Mouse (Mus musculus) spleen, adult 2 months (tissue): ENCODE measurements around the gene Best3. TPM values are rescaled to one million over a fixed set of nuclear protein-coding genes. Genes with fewer than 3 reads are reported as not detected.

ENCODE experiments used
- DNase-seq, 2 experiments: peaks; one replicate each; pipeline versions ENCODE4 v3.0.0 to v3.0.0-alpha.2; 2012 to 2021; ENCODE audit warnings: low spot score in 2 of 2, low read depth in 1 of 2
- H3K27ac ChIP-seq: fragments of 200-500 bp; 2 replicates; pipeline ENCODE4 v1.5.1; 2012; ENCODE audit warnings: low read length, inconsistent platforms; ENCODE audit not compliant: insufficient read depth
- H3K27me3 ChIP-seq: fragments of 200-500 bp; 2 replicates; pipeline ENCODE4 v1.6.1; 2012; ENCODE audit warnings: mild to moderate bottlenecking, moderate library complexity, low read length, inconsistent platforms; ENCODE audit not compliant: control insufficient read depth, insufficient read depth
- H3K36me3 ChIP-seq: fragments of 200-500 bp; 2 replicates; pipeline ENCODE4 v1.6.1; 2012; ENCODE audit warnings: mild to moderate bottlenecking, low read length, inconsistent platforms; ENCODE audit not compliant: control insufficient read depth, insufficient read depth
- H3K4me1 ChIP-seq: fragments of 200-500 bp; 2 replicates; pipeline ENCODE4 v1.6.1; 2011; ENCODE audit warnings: inconsistent platforms; ENCODE audit not compliant: control insufficient read depth, insufficient read depth, insufficient read length
- H3K4me3 ChIP-seq: fragments of 200-500 bp; 2 replicates; pipeline ENCODE4 v1.5.1; 2011; ENCODE audit warnings: mild to moderate bottlenecking, inconsistent platforms; ENCODE audit not compliant: insufficient read depth, insufficient read length; ENCODE audit errors: extremely low read depth
- CTCF ChIP-seq: fragments of 200-500 bp; IDR thresholded peaks from 2 replicates; pipeline ENCODE4 v1.5.1; 2011; ENCODE audit warnings: mild to moderate bottlenecking, inconsistent platforms; ENCODE audit not compliant: insufficient read depth, insufficient read length, insufficient replicate concordance; ENCODE audit errors: extremely low read depth
- POLR2A ChIP-seq: fragments of 200-500 bp; IDR thresholded peaks from 2 replicates; pipeline ENCODE4 v1.6.1; 2011; ENCODE audit warnings: low read depth, low read length, inconsistent platforms
- WGBS: fragments of 180-500 bp; shearing (Covaris S2); methylation state at CpG from one replicate; pipeline ENCODE4 v1.1.7; 2018; 5-methylcytosine and 5-hydroxymethylcytosine counted together
- polyA plus RNA-seq: library from polyadenylated mRNA; depleted of rRNA; stranded (reverse); fragments of >200 nt; gene quantifications from 2 replicates; pipeline ENCODE4 v1.2.3, GENCODE M21; 2012; rRNA removed

Best3 gene
- polyA plus RNA-seq, result 0.07 and 0.09 TPM in 2 replicates

- H3K4me1 ChIP-seq, result no peaks in the 10 kb centered on the region
- no peak within 1 kb of the TSS for H3K4me3 ChIP-seq
- 80% methylated on average over 21 of the region's 21 CpGs for WGBS
Measured at GRCm38 (mm10) chr10:116986264-116987082, at the start of gene Best3. TSS of gene Best3 (plus strand) at chr10:116986314.

GRCm38 (mm10) chr10:116943025-116943424 is 43.1 kb upstream of the Best3 start:
- TF ChIP-seq CTCF, result peak; percentile 21; the same call in 1 of the 2 replicates
- TF ChIP-seq POLR2A, result no peak
- no peak overlapping the region for H3K27ac ChIP-seq
- H3K4me3 ChIP-seq, result no peak overlapping the region
- 93% methylated on average over 6 of the region's 6 CpGs for WGBS
- no peak for DNase-seq
- no peaks in the 10 kb centered on the region; the same call in 1 of the 2 replicates for H3K4me1 ChIP-seq
- H3K27me3 ChIP-seq, result no peaks in the 10 kb centered on the region
- H3K36me3 ChIP-seq, result peaks cover 10% of the 10 kb centered on the region

More at GRCm38 (mm10) chr10:116986264-116987082, at the start of gene Best3:
- TF ChIP-seq POLR2A (no peak), CTCF (no peak)
- H3K27me3 ChIP-seq, result no peaks in the 10 kb centered on the region
- H3K27ac ChIP-seq, result no peak within 1 kb of the TSS
- DNase-seq, result no peak
- H3K36me3 ChIP-seq, result no peaks in the 10 kb centered on the region

DNA sequence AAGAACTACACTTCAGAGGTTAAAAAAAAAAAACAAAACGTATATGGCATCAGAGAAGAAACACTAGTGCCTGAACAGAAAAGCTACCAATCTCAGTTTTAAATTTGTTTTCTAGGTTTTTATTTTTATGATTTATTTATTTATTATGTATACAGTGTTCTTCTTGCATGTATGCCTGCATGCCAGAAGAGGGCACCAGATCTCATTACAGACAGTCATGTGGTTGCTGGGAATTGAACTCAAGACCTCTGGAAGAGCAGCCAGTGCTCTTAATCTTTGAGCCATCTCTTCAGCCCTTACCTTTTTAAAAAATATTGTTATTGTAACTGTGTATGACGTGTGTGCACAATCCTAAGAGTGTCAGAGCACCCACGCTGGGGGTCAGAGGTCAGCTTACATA is 42.0 kb upstream of the Best3 start:
- Histone ChIP-seq H3K27ac (no peak overlapping the region), H3K4me3 (no peak overlapping the region), H3K27me3 (no peaks in the 10 kb centered on the region), H3K36me3 (peaks cover 3% of the 10 kb centered on the region), H3K4me1 (no peaks in the 10 kb centered on the region; the same call in 1 of the 2 replicates)
- TF ChIP-seq CTCF (no peak), POLR2A (no peak)
- 86% methylated on average over 3 of the region's 3 CpGs for WGBS
- DNase-seq, result no peak

DNA sequence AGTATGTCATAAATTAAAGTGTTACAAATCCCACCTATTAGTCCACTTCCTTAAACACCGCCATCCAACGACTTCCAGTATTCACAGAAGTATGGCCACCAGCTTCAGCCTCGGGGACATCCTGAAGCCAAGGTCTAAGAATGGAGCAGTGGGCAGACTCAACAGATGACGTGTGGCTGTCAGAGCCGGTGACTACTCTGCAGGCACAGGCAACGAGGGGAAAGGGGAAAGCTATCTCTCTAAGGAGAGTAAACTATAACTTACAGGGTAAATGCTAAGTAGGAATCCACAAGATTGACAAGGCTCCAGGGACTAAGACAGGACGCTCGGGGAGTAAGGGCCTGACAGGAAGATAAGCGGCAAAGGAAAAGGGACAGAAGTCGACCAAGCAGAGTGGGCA is 41.2 kb upstream of the Best3 start:
- Histone ChIP-seq H3K4me1 (no peaks in the 10 kb centered on the region; the same call in 1 of the 2 replicates), H3K36me3 (peaks cover 2% of the 10 kb centered on the region; the same call in 1 of the 2 replicates), H3K4me3 (no peak overlapping the region), H3K27me3 (no peaks in the 10 kb centered on the region), H3K27ac (no peak overlapping the region)
- no peak for TF ChIP-seq CTCF
- no peak for TF ChIP-seq POLR2A
- DNase-seq, result no peak
- 64% methylated on average over 10 of the region's 10 CpGs for WGBS

DNA sequence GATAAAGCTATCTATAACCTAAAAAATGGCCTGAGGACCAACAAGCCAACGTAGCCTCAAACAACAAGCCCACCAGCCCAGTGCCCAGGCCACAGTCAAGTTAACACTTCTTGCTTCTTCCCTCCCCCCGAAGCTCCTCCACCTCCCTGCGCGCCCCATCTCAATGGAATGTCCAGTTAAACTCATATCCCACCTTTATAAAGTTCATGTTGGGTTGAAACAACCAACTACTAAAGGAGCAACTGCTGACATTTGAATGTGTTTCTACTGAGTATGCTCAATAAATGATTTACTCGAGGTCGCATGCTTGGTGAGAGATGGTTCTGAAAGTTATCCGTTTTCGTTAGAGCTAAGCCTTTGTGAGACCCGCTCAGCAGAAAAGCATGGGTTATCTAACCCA is 37.7 kb upstream of the Best3 start:
- peaks cover 3% of the 10 kb centered on the region for H3K4me1 ChIP-seq

GRCm38 (mm10) chr10:116949111-116950008 is 36.8 kb upstream of the Best3 start:
- Histone ChIP-seq H3K27ac (peak overlapping the region; percentile 86), H3K4me1 (peaks cover 3% of the 10 kb centered on the region), H3K4me3 (peak overlapping the region; percentile 76), H3K27me3 (no peaks in the 10 kb centered on the region), H3K36me3 (no peaks in the 10 kb centered on the region)
- TF ChIP-seq CTCF (no peak), POLR2A (no peak)
- 6% methylated on average over 44 of the region's 44 CpGs for WGBS
- DNase-seq, result peak in 1 of 2 experiments; percentile 34

More for the DNA sequence above, 37.7 kb upstream of the Best3 start:
- no peaks in the 10 kb centered on the region for H3K27me3 ChIP-seq
- TF ChIP-seq POLR2A (no peak), CTCF (no peak)
- no peak overlapping the region for H3K27ac ChIP-seq
- 92% methylated on average over 9 of the region's 9 CpGs for WGBS
- no peak overlapping the region for H3K4me3 ChIP-seq
- DNase-seq, result no peak
- H3K36me3 ChIP-seq, result no peaks in the 10 kb centered on the region
